Mouse (Mus musculus): ENCODE results near the gene Tmem18. TPM values are rescaled to one million over a fixed set of nuclear protein-coding genes. Genes with fewer than 3 reads are reported as not detected.

Tmem18 gene
- 30.6 and 31.3 TPM in 2 replicates for polyA plus RNA-seq (2016; fragmentation: Nextera tagmentation; extraction: Ambion mirVana)

DNA sequence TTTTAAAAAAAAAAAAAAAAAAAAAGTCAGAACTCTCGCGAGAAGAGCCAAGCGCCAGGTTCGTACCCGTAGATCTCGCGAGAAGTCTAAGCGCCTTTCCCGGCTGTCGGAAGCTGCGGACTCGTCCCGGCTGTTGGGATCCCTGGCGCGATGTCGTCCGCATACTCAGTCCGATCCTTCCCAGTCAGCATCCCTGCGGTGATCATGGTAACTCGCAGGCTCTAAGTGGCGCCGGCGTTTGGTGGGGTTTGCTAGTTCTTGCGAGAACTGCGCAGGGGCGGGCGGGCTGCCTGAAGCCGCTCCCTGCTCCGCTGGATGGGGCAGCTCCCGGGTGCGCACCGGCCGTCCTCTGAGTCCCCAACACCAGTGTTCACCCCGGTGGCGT lies at the start of gene Tmem18:
Gene Tmem18 (plus strand): TSS at position 71 of the 385 bp plus-strand sequence.
- H3K4me3 ChIP-seq, result peak within 1 kb of the TSS; percentile 55
- peak; percentile 91 for ATAC-seq (ENCODE audit: insufficient number of reproducible peaks, insufficient read depth, low FRiP score, low TSS enrichment)
- H3K9me3 ChIP-seq, result no peaks in the 10 kb centered on the region
- peak within 1 kb of the TSS; percentile 66 for H3K9ac ChIP-seq
- H3K27me3 ChIP-seq, result no peaks in the 10 kb centered on the region
- peak within 1 kb of the TSS; percentile 72 for H3K4me2 ChIP-seq (replicated peaks)
- peaks cover 20% of the 10 kb centered on the region for H3K36me3 ChIP-seq
- peak within 1 kb of the TSS; percentile 81 for H3K27ac ChIP-seq
- H3K4me1 ChIP-seq, result peaks cover 8% of the 10 kb centered on the region
- WGBS, result under 1% methylated on average over 35 of the region's 35 CpGs

DNA sequence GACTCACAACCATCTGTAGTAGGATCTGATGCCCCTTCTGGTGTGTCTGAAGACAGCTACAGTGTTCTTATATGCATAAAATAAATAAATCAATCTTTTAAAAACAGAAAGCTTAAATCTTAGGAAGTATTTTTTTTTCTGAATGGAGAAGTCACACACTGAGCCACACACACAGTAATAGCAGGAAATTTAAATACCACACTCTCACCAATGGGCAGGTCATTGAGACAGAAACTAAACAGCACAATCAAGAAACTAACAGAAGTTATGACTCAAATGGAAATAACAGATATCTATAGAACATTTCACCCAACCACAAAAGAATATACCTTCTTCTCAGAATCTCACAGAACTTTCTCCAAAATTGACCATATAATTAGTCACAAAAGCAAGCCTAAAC lies 26.9 kb upstream of the Tmem18 start:
- no peaks in the 10 kb centered on the region; the same call in 1 of the 2 replicates for H3K27me3 ChIP-seq
- no peaks in the 10 kb centered on the region for H3K9me3 ChIP-seq
- H3K4me2 ChIP-seq (replicated peaks), result no peak overlapping the region
- no peak overlapping the region for H3K27ac ChIP-seq
- no peaks in the 10 kb centered on the region for H3K4me1 ChIP-seq
- no peak for ATAC-seq (ENCODE audit: insufficient number of reproducible peaks, insufficient read depth, low FRiP score, low TSS enrichment)
- H3K4me3 ChIP-seq, result no peak overlapping the region
- no peak overlapping the region for H3K9ac ChIP-seq
- no peaks in the 10 kb centered on the region for H3K36me3 ChIP-seq

GRCm38 (mm10) chr12:30561411-30561810 lies 22.8 kb upstream of the Tmem18 start:
- WGBS, result 27% methylated on average over 11 of the region's 11 CpGs
- ATAC-seq (ENCODE audit: insufficient number of reproducible peaks, insufficient read depth, low FRiP score, low TSS enrichment), result no peak
- no peak overlapping the region for H3K4me3 ChIP-seq
- no peaks in the 10 kb centered on the region for H3K9me3 ChIP-seq
- H3K4me2 ChIP-seq (replicated peaks), result no peak overlapping the region
- H3K4me1 ChIP-seq, result no peaks in the 10 kb centered on the region
- no peak overlapping the region for H3K9ac ChIP-seq
- no peaks in the 10 kb centered on the region for H3K36me3 ChIP-seq
- H3K27ac ChIP-seq, result no peak overlapping the region
- H3K27me3 ChIP-seq, result no peaks in the 10 kb centered on the region; the same call in 1 of the 2 replicates

DNA sequence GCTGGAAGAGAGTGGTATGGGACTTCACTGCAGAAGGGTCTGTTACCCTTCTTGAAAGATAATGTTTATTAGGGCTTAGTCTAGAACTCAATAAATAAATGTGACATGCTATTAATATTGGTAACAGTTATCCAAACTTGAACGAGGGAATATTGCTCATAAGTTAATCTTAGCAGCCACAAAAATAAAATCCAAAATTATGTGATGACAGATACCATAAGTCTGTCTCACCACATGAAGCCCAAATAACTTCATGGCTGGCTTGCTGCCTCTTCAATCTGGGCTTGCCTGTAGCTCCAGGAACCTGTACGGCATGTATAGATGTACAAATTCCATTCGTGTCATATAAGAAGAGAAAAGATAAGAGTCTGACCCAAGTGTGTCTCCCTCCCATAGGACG lies 12.2 kb upstream of the Tmem18 start:
- ATAC-seq (ENCODE audit: insufficient number of reproducible peaks, insufficient read depth, low FRiP score, low TSS enrichment), result no peak
- Histone ChIP-seq H3K4me1 (no peaks in the 10 kb centered on the region), H3K4me2 (replicated peaks) (no peak overlapping the region), H3K4me3 (no peak overlapping the region), H3K9ac (no peak overlapping the region), H3K36me3 (no peaks in the 10 kb centered on the region), H3K27me3 (no peaks in the 10 kb centered on the region), H3K9me3 (no peaks in the 10 kb centered on the region), H3K27ac (no peak overlapping the region)
- WGBS, result 84% methylated on average over 4 of the region's 4 CpGs

- Histone ChIP-seq H3K27me3 (no peaks in the 10 kb centered on the region), H3K9ac (no peak overlapping the region), H3K27ac (no peak overlapping the region), H3K36me3 (no peaks in the 10 kb centered on the region), H3K9me3 (no peaks in the 10 kb centered on the region), H3K4me3 (no peak overlapping the region), H3K4me2 (replicated peaks) (no peak overlapping the region), H3K4me1 (no peaks in the 10 kb centered on the region)
- 67% methylated on average over 3 of the region's 3 CpGs for WGBS
- ATAC-seq (ENCODE audit: insufficient number of reproducible peaks, insufficient read depth, low FRiP score, low TSS enrichment), result no peak
Measured at GRCm38 (mm10) chr12:30575952-30576351, 8.3 kb upstream of the Tmem18 start.

DNA sequence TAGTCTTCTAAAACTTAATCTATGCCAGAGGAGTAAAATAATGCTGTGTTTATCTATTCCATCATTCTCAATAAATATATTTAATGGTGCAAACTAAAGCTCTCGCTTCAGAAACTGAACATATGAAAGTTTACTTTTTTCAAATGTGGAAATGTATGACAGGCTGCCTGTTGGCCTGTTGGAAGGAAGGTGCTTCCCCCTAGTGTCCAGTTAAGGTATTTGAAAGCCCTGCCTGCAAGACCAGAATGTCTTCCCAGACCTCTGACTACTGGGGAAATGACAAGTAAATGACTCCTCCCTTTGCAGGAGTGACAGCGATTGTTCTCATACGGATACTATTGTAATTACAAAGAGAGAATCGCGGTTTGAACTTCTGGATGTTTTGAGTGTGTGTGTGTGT lies 6.2 kb upstream of the Tmem18 start:
- Histone ChIP-seq H3K27ac (no peak overlapping the region), H3K9ac (no peak overlapping the region), H3K4me3 (no peak overlapping the region), H3K36me3 (no peaks in the 10 kb centered on the region), H3K4me2 (replicated peaks) (no peak overlapping the region), H3K9me3 (no peaks in the 10 kb centered on the region), H3K27me3 (no peaks in the 10 kb centered on the region), H3K4me1 (no peaks in the 10 kb centered on the region)
- ATAC-seq (ENCODE audit: insufficient number of reproducible peaks, insufficient read depth, low FRiP score, low TSS enrichment), result no peak
- WGBS, result 16% methylated on average over 5 of the region's 5 CpGs

DNA sequence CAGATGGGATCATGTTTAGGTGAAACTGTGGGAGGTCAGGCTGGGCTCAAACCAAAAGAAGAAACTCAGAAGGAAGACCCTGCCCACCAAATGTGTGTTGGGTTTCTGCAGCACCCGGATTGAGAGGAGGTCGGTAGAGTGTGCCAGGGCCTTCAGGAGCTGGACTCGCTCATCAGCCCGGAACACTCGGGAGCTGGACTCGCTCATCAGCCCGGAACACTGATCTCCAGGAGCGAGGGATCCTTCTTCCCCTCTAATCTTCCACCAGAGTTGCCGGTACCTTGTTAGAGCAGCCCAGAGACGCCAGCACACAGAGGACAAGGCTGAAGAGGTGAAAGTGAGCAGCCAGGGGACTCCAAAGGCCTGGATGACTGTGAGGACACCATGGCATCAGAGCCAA lies 2.9 kb upstream of the Tmem18 start:
- peaks cover 8% of the 10 kb centered on the region for H3K4me1 ChIP-seq
- H3K4me3 ChIP-seq, result no peak overlapping the region
- no peak overlapping the region for H3K27ac ChIP-seq
- H3K4me2 ChIP-seq (replicated peaks), result no peak overlapping the region
- H3K9ac ChIP-seq, result no peak overlapping the region
- no peaks in the 10 kb centered on the region for H3K9me3 ChIP-seq
- no peaks in the 10 kb centered on the region for H3K27me3 ChIP-seq
- H3K36me3 ChIP-seq, result no peaks in the 10 kb centered on the region
- ATAC-seq (ENCODE audit: insufficient number of reproducible peaks, insufficient read depth, low FRiP score, low TSS enrichment), result no peak
- WGBS, result 86% methylated on average over 10 of the region's 10 CpGs

DNA sequence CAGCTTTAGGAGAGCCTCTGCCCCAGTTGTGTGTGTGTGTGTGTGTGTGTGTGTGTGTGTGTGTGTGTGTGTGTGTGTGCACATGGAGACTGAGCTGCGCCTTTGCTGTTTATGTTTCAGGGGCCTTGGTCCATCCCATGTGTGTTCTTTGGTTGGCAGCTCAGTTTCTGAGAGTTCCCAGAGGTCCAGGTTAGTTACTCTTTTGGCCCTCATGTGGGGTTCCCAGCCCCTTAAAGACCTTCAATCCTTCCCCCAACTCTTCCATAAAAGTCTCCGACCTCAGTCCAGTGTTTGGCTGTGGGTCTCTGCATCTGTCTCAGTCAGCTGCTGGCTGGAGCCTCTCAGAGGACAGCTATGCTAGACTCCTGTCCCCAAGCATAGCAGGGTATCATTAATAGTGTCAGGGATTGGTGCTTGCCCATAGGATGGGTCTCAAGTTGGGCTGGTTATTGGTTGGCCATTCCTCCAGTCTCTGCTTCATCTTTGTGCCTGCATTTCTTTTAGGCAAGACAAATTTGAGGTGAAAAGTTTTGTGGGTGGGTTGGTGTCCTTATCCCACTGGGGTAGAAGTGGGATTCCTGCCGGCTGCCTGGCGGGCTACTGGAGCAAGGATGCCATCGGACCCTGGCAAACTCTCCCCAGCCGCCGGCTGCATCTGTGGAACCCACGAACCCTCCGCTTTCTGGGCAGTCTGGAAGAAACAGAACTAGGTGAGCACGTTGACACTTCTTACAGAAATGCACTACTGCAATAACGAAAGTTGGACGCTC lies 455 bp upstream of the Tmem18 start:
- no peaks in the 10 kb centered on the region for H3K9me3 ChIP-seq
- H3K36me3 ChIP-seq, result peaks cover 16% of the 10 kb centered on the region
- H3K27me3 ChIP-seq, result no peaks in the 10 kb centered on the region
- 13% methylated on average over 12 of the region's 12 CpGs for WGBS
- 0 out of 2 replicates have a peak, but pooled peaks have one; percentile 49 for ATAC-seq (ENCODE audit: insufficient number of reproducible peaks, insufficient read depth, low FRiP score, low TSS enrichment)
- peak overlapping the region; percentile 72 for H3K4me2 ChIP-seq (replicated peaks)
- H3K9ac ChIP-seq, result peak overlapping the region; percentile 66
- H3K27ac ChIP-seq, result peak overlapping the region; percentile 81
- peaks cover 8% of the 10 kb centered on the region for H3K4me1 ChIP-seq
- H3K4me3 ChIP-seq, result peak overlapping the region; percentile 55

GRCm38 (mm10) chr12:30584863-30585262 lies 637 bp downstream of the Tmem18 start:
- Histone ChIP-seq H3K27me3 (no peaks in the 10 kb centered on the region), H3K9me3 (no peaks in the 10 kb centered on the region), H3K4me3 (peak overlapping the region; percentile 55), H3K4me2 (replicated peaks) (peak overlapping the region; percentile 72), H3K9ac (peak overlapping the region; percentile 66), H3K4me1 (peaks cover 8% of the 10 kb centered on the region), H3K36me3 (peaks cover 20% of the 10 kb centered on the region), H3K27ac (peak overlapping the region; percentile 81; the same call in 1 of the 2 replicates)
- ATAC-seq (ENCODE audit: insufficient number of reproducible peaks, insufficient read depth, low FRiP score, low TSS enrichment), result no peak; the same call in 1 of the 2 replicates
- WGBS, result 12% methylated on average over 6 of the region's 6 CpGs

DNA sequence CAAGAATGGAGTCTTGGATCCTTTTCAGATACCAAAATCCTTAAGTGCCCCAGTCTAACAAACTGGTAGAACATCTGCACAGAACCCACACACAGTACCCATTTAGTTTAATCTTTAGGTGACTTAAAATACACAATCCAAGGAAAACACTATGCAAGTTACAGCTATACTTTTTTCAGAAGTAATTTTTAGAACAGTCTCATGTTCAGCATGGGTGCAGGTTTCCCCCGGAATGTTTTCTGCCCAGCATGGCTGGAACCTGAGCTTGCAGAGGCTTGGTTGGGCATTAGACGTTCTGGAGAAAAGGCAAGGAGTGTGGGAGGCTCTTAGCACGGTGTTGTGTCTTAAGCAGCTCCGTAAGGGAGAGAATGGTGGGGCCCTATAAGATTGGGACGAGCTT lies 7.6 kb downstream of the Tmem18 start:
- Histone ChIP-seq H3K36me3 (peaks cover 36% of the 10 kb centered on the region), H3K9me3 (no peaks in the 10 kb centered on the region), H3K27ac (no peak overlapping the region), H3K27me3 (no peaks in the 10 kb centered on the region), H3K4me2 (replicated peaks) (no peak overlapping the region), H3K9ac (no peak overlapping the region), H3K4me1 (no peaks in the 10 kb centered on the region), H3K4me3 (no peak overlapping the region)
- WGBS, result 88% methylated on average over 5 of the region's 5 CpGs
- no peak for ATAC-seq (ENCODE audit: insufficient number of reproducible peaks, insufficient read depth, low FRiP score, low TSS enrichment)

GRCm38 (mm10) chr12:30596818-30597407 lies 12.7 kb downstream of the Tmem18 start:
- H3K9me3 ChIP-seq, result no peaks in the 10 kb centered on the region
- H3K27ac ChIP-seq, result no peak overlapping the region
- H3K36me3 ChIP-seq, result no peaks in the 10 kb centered on the region
- 46% methylated on average over 8 of the region's 8 CpGs for WGBS
- peaks cover 9% of the 10 kb centered on the region; the same call in 1 of the 2 replicates for H3K4me1 ChIP-seq
- no peak for ATAC-seq (ENCODE audit: insufficient number of reproducible peaks, insufficient read depth, low FRiP score, low TSS enrichment)
- H3K9ac ChIP-seq, result no peak overlapping the region
- no peak overlapping the region for H3K4me3 ChIP-seq
- H3K27me3 ChIP-seq, result no peaks in the 10 kb centered on the region
- H3K4me2 ChIP-seq (replicated peaks), result no peak overlapping the region

DNA sequence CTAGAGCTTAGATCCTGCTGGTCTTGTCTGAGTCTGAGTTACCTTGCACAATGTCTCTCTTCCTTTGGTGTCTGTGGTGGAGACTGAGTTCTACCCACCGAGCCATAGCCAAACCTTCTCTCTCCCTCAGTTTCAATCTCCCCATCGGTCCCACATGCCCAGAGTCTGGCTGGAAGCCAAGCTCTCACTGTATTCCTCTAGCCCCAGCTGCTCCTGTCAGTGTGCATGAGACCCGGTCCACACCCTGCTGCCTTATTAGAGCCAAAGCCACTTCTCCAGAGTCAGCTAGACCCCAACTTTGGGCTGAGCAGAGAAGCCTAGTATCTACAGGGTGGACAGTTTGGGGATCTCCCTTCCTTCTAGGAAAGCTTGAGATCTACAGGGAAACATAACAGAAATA lies 14.7 kb downstream of the Tmem18 start:
- Histone ChIP-seq H3K4me1 (peaks cover 26% of the 10 kb centered on the region; the same call in 1 of the 2 replicates), H3K36me3 (no peaks in the 10 kb centered on the region), H3K27me3 (no peaks in the 10 kb centered on the region), H3K27ac (no peak overlapping the region), H3K4me3 (no peak overlapping the region), H3K4me2 (replicated peaks) (no peak overlapping the region), H3K9ac (no peak overlapping the region), H3K9me3 (no peaks in the 10 kb centered on the region)
- no peak; the same call in 1 of the 2 replicates for ATAC-seq (ENCODE audit: insufficient number of reproducible peaks, insufficient read depth, low FRiP score, low TSS enrichment)
- WGBS, result 54% methylated on average over 3 of the region's 3 CpGs

Measured in embryonic facial prominence, embryonic 12.5 days (tissue).